Mouse (Mus musculus) bone marrow, adult 2 months (tissue): ENCODE data around the gene Gm12800.

Source experiments
- CTCF ChIP-seq: fragments of 200-500 bp; IDR thresholded peaks from 2 replicates; pipeline ENCODE4 v1.5.1; 2011; ENCODE audit warnings: low read length, control low read depth; ENCODE audit not compliant: control insufficient read depth, insufficient read depth
- POLR2A ChIP-seq: fragments of 200-500 bp; IDR thresholded peaks from 2 replicates; pipeline ENCODE4 v1.6.1; 2011; ENCODE audit warnings: low read depth, mild to moderate bottlenecking, control low read depth, low read length, borderline replicate concordance; ENCODE audit not compliant: control insufficient read depth

DNA sequence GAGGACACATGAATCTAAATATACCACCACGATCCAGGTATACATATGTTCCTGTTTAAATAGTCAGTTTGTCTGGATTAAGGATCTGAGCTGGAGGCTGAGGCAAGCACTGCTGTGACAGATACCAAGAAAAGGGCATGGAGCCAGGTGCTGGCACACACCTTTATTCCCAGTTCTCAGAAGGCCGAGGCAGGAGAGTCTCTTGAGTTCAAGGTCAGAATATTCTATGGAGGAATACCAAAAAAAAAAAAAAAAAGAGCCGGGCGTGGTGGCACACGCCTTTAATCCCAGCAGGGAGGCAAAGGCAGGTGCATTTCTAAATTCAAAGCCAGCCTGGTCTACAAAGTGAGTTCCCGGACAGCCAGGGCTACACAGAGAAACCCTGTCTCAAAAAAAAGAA, 46.6 kb upstream of the Gm12800 start:
- TF ChIP-seq CTCF (no peak), POLR2A (no peak)
